Mouse (Mus musculus) kidney, adult 2 months (tissue): ENCODE data around the gene Cdh19.

Experiments used
- CTCF ChIP-seq: fragments of 200-500 bp; conservative IDR thresholded peaks from 2 replicates; pipeline ENCODE4 v1.5.1; 2011; ENCODE audit warnings: low read depth, mild to moderate bottlenecking, control low read depth, low read length, moderate library complexity, mixed read lengths; ENCODE audit not compliant: insufficient read depth, insufficient read length
- POLR2A ChIP-seq: fragments of 200-500 bp; IDR thresholded peaks from one replicate; pipeline ENCODE4 v1.6.1; 2011; ENCODE audit warnings: low read depth, low read length, control low read depth

DNA sequence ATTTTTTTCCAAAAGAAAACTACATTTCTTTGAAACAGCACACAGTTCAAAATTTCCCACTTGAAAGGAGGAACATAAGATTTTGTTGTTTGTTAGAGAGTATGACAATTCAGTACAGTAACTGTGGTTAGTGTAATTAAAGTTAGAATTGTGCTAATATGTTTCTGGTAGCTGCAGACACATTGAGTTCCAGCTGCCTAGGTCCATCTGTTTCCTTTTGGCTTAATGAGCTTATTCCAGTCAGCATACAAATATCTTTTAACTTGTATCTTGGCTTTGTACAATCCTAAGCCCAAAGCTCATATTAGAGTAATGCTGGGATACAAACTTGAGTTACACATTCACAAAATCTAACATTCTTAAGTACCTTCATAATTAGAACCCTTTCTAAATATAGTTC lies 40.3 kb upstream of the Cdh19 start:
- TF ChIP-seq POLR2A (no peak), CTCF (no peak)
